Mouse (Mus musculus) G1E (cell line): ENCODE results near the gene Tead2.

Experiments used
- CTCF ChIP-seq: IDR thresholded peaks from 2 replicates; pipeline ENCODE4 v1.5.1; 2012; ENCODE audit warnings: low read depth, low read length, inconsistent platforms, mixed read lengths
- GATA1 ChIP-seq: IDR thresholded peaks from 2 replicates; pipeline ENCODE4 v1.6.1; 2012; ENCODE audit warnings: borderline replicate concordance, low read length, inconsistent platforms, mixed read lengths

DNA sequence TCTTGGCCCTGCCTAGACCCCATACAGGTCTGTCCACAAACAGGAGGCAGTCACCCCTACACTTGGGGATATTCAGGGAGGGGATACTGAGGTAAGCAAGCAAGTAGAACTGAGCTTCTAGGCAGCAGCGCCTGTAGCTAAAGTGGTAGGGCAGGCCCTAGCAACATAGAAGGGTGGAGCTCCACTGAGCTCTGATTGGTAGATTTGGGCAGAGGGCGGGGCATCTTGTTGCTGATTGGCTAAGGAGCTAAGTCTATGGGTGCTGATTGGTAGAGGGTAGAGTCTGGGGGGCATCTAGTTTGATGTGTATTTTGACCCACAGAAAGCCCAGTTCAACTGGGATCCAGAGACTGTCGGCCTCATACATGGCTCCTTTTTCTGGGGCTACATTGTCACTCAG lies 46.1 kb upstream of the Tead2 start:
- TF ChIP-seq GATA1 (no peak), CTCF (no peak)
